In genomic region chr1:72870615-72871336, GRCm38 (mm10) we compare ENCODE assay signal across 8 mouse cellular contexts. TPM values are rescaled to one million over a fixed set of nuclear protein-coding genes. Genes with fewer than 3 reads are reported as not detected.
A peak's percentile ranks its signal among the peaks of the same experiment; 100 is the strongest.
DNase-seq lines count a peak whose midpoint lies in the region; ATAC-seq and TF ChIP-seq lines count a peak whose summit lies in the region.

No protein-coding gene starts in this region.

- no peak for TF ChIP-seq CTCF in gastrocnemius, adult 2 months (IDR thresholded peaks at IDR 0.05)
- TF ChIP-seq CTCF in left cerebral cortex, adult 2 months (IDR thresholded peaks at IDR 0.05) = no peak

- H3K27me3 ChIP-seq in hindbrain, embryonic 15.5 days = 0 out of 2 replicates have a peak, but pooled peaks cover 4% of the 10 kb centered on the region

- peak overlapping the region; percentile 98 for H3K4me2 ChIP-seq in hindbrain, embryonic 15.5 days

- whole genome bisulfite sequencing in hindbrain, embryonic 15.5 days = 1% methylated on average over 20 of the region's 20 CpGs

- peak; percentile 84 for DNase-seq in Muller cell, postnatal 12 days (ENCODE audit: inconsistent ontology term)
- peak; percentile 90 to 95 for DNase-seq in cerebellum, postnatal 25 days
- peak; percentile 92 for DNase-seq in gastrocnemius, adult 2 months
- peak; percentile 87 for DNase-seq in left cerebral cortex, adult 2 months (ENCODE audit: extremely low spot score in 1 of 2, low spot score in 2 of 2)
- peak; percentile 88 for DNase-seq in lung, postnatal 36 days
- DNase-seq in right cerebral cortex, postnatal 36 days (ENCODE audit: low spot score in 2 of 2) = peak; percentile 89 to 94
- no peak for DNase-seq in thymus, postnatal 36 days

- H3K36me3 ChIP-seq in hindbrain, embryonic 15.5 days = no peaks in the 10 kb centered on the region

- intact Hi-C loops in gastrocnemius, adult 2 months (cut with DNase I) = no loop called here
- intact Hi-C loops in left cerebral cortex, adult 2 months (cut with DNase I) = loop anchor here (10.0 kb wide), 1 partner anchor 514 kb away; no protein-coding TSS in a partner anchor

- H3K4me1 ChIP-seq in hindbrain, embryonic 15.5 days (replicated peaks) = peaks cover 61% of the 10 kb centered on the region

- H3K4me3 ChIP-seq in gastrocnemius, adult 2 months = peak overlapping the region; percentile 71
- H3K4me3 ChIP-seq in hindbrain, embryonic 15.5 days = peak overlapping the region; percentile 54
- H3K4me3 ChIP-seq in left cerebral cortex, adult 2 months = peak overlapping the region; percentile 53

- H3K27ac ChIP-seq in gastrocnemius, adult 2 months = peak overlapping the region; percentile 89
- H3K27ac ChIP-seq in hindbrain, embryonic 15.5 days (replicated peaks) = peak overlapping the region; percentile 65
- H3K27ac ChIP-seq in left cerebral cortex, adult 2 months = peak overlapping the region; percentile 91

- peak overlapping the region; percentile 45 for H3K9ac ChIP-seq in hindbrain, embryonic 15.5 days

- no peaks in the 10 kb centered on the region for H3K9me3 ChIP-seq in hindbrain, embryonic 15.5 days

- ATAC-seq in hindbrain, embryonic 15.5 days (ENCODE audit: low FRiP score, low read depth) = peak; percentile 59

RNA-seq across cellular contexts. Expression of gene Igfbp5, which starts 3.9 kb away (rescaled TPM):
- 100 to 1,000 TPM; 248 to 267 TPM for total RNA-seq in gastrocnemius, adult 2 months (2021)
- 48.5 and 56.5 TPM in 2 replicates for polyA plus RNA-seq in hindbrain, embryonic 15.5 days (2015; fragmentation: Nextera tagmentation; extraction: Ambion mirVana)
- total RNA-seq in left cerebral cortex, adult 2 months (2021) = 10 to 100 TPM; 42.7 to 51.6 TPM

RNA-seq across cellular contexts. Expression of gene Igfbp2, which starts 46.5 kb away (rescaled TPM):
- total RNA-seq in gastrocnemius, adult 2 months (2021) = not detected
- polyA plus RNA-seq in hindbrain, embryonic 15.5 days (2015; fragmentation: Nextera tagmentation; extraction: Ambion mirVana) = 463 and 473 TPM in 2 replicates
- total RNA-seq in left cerebral cortex, adult 2 months (2021) = 10 to 100 TPM; 71.2 to 74.0 TPM

Comparison
In these comparisons a context has a peak if more than half of its experiments do, and no peak if none do; other contexts are left out.
1. DNase-seq: peak in Muller cell, postnatal 12 days (single experiment), cerebellum, postnatal 25 days (2 of 2), gastrocnemius, adult 2 months (single experiment), left cerebral cortex, adult 2 months (2 of 2), lung, postnatal 36 days (single experiment) and right cerebral cortex, postnatal 36 days (2 of 2); none in thymus, postnatal 36 days (0 of 2).
2. RNA of gene Igfbp5, which starts 3.9 kb away (total RNA-seq): 248 to 267 TPM in gastrocnemius, adult 2 months; 42.7 to 51.6 TPM in left cerebral cortex, adult 2 months; every median in the first group is over 4 times any median in the second.
3. RNA of gene Igfbp2, which starts 46.5 kb away (total RNA-seq): 71.2 to 74.0 TPM in left cerebral cortex, adult 2 months; not detected in gastrocnemius, adult 2 months; every median in the first group is over 10 times any median in the second.
4. Peak in every context shown above with its lines, with median percentiles within 50 percentile points of each other: H3K27ac ChIP-seq and H3K4me3 ChIP-seq.